Mouse (Mus musculus): ENCODE results near the gene Nat9. TPM values are rescaled to one million over a fixed set of nuclear protein-coding genes. Genes with fewer than 3 reads are reported as not detected.
A peak's percentile ranks its signal among the peaks of the same experiment; 100 is the strongest.

Gene Nat9
- polyA plus RNA-seq, 1 experiment from 2014 or later: 16.6 TPM

DNA sequence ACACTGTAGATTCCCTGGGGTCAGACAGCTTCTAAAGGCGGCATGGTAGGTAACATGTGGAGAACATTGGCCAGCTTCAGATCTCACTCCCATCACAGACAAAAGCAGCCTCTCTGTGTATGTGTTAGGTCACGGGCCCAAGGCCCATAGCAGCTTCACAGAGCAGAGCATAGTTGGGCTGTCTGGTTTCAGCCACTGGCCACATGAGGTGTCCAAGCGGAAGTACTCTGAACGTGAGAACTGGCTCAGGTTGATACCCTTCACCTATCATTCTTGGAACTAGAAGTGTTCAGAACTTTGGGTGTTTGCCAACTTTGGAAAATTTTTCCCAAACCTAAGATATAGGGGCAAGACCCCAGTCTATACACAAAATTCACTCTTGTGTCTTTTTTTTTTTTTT lies 18.2 kb downstream of the Nat9 start:
- Histone ChIP-seq H3K36me3 (replicated peaks) (no peaks in the 10 kb centered on the region), H3K4me2 (no peak overlapping the region), H3K9me3 (no peaks in the 10 kb centered on the region), H3K4me1 (peaks cover 37% of the 10 kb centered on the region), H3K27me3 (peaks cover 53% of the 10 kb centered on the region), H3K9ac (no peak overlapping the region), H3K4me3 (replicated peaks) (no peak overlapping the region), H3K27ac (no peak overlapping the region)
- 89% methylated on average over 4 of the region's 4 CpGs for WGBS
- ATAC-seq (ENCODE audit: low FRiP score): no peak

DNA sequence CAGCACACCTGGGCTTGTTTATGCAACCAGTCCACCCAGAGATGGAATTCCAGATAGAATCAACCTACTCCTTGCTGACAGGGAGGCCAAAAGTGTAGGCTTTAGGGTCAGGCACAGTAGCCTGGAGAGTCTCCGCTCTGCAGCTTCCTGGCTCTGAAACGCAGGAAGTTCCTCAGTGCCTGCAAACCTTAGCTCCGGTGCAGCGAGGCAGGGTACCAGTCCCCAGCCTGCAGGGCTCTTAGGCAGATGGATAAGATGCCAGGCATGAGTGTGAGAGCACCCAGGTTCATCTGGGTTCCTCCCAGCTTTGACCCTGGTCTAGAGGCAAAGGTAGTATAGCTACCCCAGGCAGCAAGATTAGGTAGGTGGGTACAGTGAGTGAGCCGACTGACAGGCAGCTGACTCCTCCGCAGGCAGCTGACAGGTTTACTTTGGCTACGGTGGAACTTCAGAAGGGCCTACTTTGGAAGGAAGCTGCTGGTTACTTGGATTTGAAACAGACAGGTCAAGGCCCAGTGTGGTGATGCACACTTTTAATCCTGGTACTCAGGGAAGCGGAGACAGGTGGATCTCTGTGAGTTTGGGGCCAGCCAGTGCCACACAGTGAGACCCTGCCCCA lies 19.9 kb downstream of the Nat9 start:
- H3K27ac ChIP-seq: no peak overlapping the region
- no peak overlapping the region for H3K4me3 ChIP-seq (replicated peaks)
- peaks cover 48% of the 10 kb centered on the region for H3K27me3 ChIP-seq
- peaks cover 35% of the 10 kb centered on the region for H3K4me1 ChIP-seq
- H3K9ac ChIP-seq: no peak overlapping the region
- ATAC-seq (ENCODE audit: low FRiP score): no peak
- H3K4me2 ChIP-seq: no peak overlapping the region
- H3K9me3 ChIP-seq: no peaks in the 10 kb centered on the region
- no peaks in the 10 kb centered on the region for H3K36me3 ChIP-seq (replicated peaks)
- 88% methylated on average over 8 of the region's 8 CpGs for WGBS

DNA sequence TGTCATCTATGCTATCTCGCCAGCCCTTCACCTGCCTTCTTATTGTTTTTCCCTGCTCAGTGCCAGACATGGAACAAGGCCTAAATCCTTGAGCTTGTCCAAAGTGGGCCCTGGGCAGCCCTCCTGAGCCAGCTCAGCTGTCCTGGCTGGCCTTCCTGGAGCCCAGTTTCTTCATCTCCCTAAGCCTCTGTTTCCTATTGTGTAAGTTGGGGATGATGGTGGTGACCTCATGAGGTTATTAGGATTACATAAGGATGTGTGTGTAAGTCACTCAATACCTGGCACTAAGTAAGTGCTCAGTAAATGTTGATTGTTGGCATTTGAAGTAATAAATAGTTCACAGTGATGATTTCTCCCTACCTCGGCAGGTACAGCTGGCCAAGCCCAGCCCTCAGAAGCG lies 20.9 kb downstream of the Nat9 start:
- no peak for ATAC-seq (ENCODE audit: low FRiP score)
- Histone ChIP-seq H3K27ac (no peak overlapping the region), H3K4me2 (no peak overlapping the region), H3K4me3 (replicated peaks) (no peak overlapping the region), H3K9ac (no peak overlapping the region), H3K9me3 (no peaks in the 10 kb centered on the region), H3K27me3 (peaks cover 48% of the 10 kb centered on the region), H3K36me3 (replicated peaks) (no peaks in the 10 kb centered on the region), H3K4me1 (peaks cover 33% of the 10 kb centered on the region)
- WGBS: 93% methylated on average over 3 of the region's 3 CpGs

DNA sequence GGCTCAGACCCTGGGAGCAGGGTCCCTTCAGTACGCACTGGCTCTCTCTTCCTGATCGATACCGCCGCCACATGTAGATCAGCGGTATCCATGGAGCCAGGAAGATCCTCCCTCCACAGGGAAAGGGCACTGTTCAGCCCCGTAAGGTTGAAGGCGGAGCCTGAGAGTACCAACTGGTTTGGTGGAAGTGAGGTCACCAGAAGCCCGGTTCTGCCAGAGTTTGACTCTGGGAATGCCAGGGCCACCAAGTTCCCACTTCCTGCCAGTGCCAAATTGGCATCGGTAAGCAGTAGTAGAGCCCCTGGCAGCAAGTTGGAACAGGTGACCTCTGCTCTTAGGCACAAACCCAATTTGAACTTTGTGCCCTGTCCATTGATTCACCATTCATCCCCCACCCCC lies 22.7 kb downstream of the Nat9 start:
- Histone ChIP-seq H3K27ac (no peak overlapping the region), H3K4me2 (peak overlapping the region; percentile 82), H3K4me3 (replicated peaks) (peak overlapping the region; percentile 62), H3K9ac (peak overlapping the region; percentile 65; the same call in 1 of the 2 replicates), H3K36me3 (replicated peaks) (no peaks in the 10 kb centered on the region), H3K4me1 (peaks cover 33% of the 10 kb centered on the region), H3K9me3 (no peaks in the 10 kb centered on the region), H3K27me3 (peaks cover 52% of the 10 kb centered on the region)
- ATAC-seq (ENCODE audit: low FRiP score): no peak
- WGBS: 2% methylated on average over 8 of the region's 9 CpGs

DNA sequence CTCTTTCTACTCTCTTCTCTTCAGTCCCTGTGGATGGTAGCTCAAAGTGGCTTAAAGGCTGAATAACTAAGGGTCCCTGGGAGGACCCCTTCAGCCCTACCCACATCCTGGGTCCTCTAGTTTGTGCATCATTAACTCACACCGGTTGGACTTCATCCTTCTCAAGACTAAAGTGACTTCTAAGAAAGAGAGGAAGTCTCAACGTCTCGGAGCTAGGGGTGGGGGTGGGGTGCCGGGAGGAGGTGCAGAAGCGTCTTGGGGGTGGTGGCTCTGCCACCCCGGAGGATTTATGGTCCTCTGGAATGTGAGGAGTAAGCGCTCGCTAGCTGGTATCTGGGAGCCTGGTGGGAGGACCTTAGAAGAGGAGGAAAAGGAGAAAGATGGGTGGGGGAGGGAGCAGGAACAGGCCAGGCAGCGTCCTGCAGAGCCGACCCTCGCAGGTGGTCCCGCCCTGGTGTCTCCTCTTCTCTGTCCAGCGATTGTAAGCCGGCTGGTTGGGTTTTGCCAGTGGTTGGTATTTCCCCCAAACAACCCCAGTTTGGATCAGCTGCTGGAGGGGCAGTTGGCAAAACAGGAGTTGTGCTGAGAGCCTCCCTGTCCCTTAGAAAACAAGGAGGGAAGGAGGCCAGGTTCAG lies 23.2 kb downstream of the Nat9 start:
- Histone ChIP-seq H3K36me3 (replicated peaks) (no peaks in the 10 kb centered on the region), H3K27ac (no peak overlapping the region), H3K4me2 (peak overlapping the region; percentile 82), H3K4me1 (peaks cover 33% of the 10 kb centered on the region), H3K27me3 (peaks cover 55% of the 10 kb centered on the region), H3K4me3 (replicated peaks) (peak overlapping the region; percentile 62), H3K9me3 (no peaks in the 10 kb centered on the region), H3K9ac (peak overlapping the region; percentile 65)
- WGBS: under 1% methylated on average over 14 of the region's 14 CpGs
- no peak for ATAC-seq (ENCODE audit: low FRiP score)

DNA sequence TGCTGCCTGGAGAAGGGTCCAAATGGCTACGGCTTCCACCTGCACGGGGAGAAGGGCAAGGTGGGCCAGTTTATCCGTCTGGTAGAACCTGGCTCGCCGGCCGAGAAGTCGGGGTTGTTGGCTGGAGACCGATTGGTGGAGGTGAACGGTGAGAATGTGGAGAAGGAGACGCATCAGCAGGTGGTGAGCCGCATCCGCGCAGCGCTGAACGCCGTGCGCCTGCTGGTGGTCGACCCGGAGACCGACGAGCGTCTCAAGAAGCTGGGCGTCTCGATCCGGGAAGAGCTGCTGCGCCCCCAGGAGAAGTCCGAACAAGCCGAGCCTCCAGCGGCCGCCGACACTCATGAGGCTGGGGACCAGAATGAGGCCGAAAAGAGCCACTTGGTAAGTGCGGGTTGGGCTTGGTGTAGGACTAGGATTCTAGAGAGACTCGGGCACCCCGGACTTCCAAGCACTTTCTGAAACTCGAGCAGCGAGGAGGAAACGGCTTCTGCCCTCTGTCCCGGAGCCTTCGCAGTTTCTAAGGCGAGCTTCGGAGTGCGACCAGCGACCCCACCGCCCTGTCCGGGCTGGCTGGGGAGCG lies 24.0 kb downstream of the Nat9 start:
- 0% methylated on average over 47 of the region's 47 CpGs for WGBS
- H3K27ac ChIP-seq: no peak overlapping the region

DNA sequence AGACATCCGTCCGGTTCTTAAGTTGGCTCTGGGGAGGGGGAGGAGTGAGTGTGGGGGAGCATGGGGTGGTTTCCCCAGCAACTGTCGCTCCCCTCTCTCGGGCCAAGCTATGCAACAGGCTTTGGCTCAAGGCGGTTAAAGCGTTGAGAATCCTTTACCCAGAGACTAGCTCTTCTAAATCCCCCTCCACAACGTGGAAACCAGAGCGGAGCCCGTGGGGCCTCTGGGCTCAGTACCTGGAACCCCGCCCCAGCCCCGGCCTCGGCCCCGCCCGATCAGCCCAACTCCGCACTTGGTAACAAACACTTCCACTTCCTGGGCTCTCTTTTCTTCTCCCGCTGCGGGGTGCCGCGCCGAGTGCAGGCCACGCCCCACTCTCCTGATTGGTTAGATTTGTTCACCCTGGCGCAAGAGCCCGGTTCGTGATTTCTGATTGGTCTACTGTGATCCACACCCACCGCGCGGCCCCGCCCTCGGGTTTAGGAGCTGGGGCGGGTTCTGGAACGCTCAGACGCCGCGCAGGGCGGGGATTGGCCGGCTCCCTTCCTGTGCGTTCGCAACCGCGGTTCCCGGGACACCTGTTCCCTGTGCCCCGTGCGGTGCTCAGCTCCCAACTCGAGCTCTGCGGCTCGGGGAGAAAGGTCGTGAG lies 24.7 kb downstream of the Nat9 start, which contains the start of gene Slc9a3r1:
Gene Slc9a3r1, plus strand, starts transcription at position 510 of the 649 bp plus-strand sequence.
- H3K27me3 ChIP-seq: peaks cover 53% of the 10 kb centered on the region
- H3K4me1 ChIP-seq: peaks cover 38% of the 10 kb centered on the region
- H3K9ac ChIP-seq: peak within 1 kb of the TSS; percentile 65
- H3K9me3 ChIP-seq: no peaks in the 10 kb centered on the region
- no peaks in the 10 kb centered on the region for H3K36me3 ChIP-seq (replicated peaks)
- ATAC-seq (ENCODE audit: low FRiP score): peak; percentile 97
- under 1% methylated on average over 47 of the region's 47 CpGs for WGBS
- peak within 1 kb of the TSS; percentile 62 for H3K4me3 ChIP-seq (replicated peaks)
- H3K4me2 ChIP-seq: peak within 1 kb of the TSS; percentile 82
- H3K27ac ChIP-seq: 0 out of 2 replicates have a peak within 1 kb of the TSS, but pooled peaks have one; percentile 25

More for the DNA sequence above, 24.0 kb downstream of the Nat9 start:
- no peak; the same call in 1 of the 2 replicates for ATAC-seq (ENCODE audit: low FRiP score)
- peaks cover 53% of the 10 kb centered on the region for H3K27me3 ChIP-seq
- H3K9me3 ChIP-seq: no peaks in the 10 kb centered on the region
- peak overlapping the region; percentile 62 for H3K4me3 ChIP-seq (replicated peaks)
- H3K36me3 ChIP-seq (replicated peaks): no peaks in the 10 kb centered on the region
- H3K9ac ChIP-seq: peak overlapping the region; percentile 65
- peak overlapping the region; percentile 82 for H3K4me2 ChIP-seq
- peaks cover 33% of the 10 kb centered on the region for H3K4me1 ChIP-seq

DNA sequence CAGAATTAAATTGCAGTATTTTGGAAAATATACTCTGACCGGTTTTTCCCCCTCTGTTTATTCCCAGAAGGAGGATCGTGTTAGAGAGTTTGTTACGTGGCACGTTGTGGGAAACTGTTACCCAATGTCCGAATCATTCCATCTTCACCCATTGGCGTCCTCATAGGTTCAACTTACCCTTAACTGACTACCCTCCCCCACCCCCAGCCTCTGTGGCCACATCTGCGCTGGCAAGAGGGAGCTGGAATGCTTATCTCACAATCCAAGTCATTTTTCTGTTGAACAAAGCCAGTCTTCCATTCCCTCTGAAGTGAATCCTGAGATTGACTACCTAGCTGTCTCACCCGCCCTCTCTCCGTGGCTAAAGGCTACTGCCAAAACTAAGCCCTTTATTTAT lies 25.5 kb downstream of the Nat9 start:
- Histone ChIP-seq H3K4me3 (replicated peaks) (peak overlapping the region; percentile 62; the same call in 1 of the 2 replicates), H3K4me1 (peaks cover 42% of the 10 kb centered on the region), H3K4me2 (peak overlapping the region; percentile 82), H3K9ac (no peak overlapping the region), H3K27ac (no peak overlapping the region), H3K27me3 (peaks cover 60% of the 10 kb centered on the region), H3K36me3 (replicated peaks) (no peaks in the 10 kb centered on the region), H3K9me3 (no peaks in the 10 kb centered on the region)
- 26% methylated on average over 9 of the region's 9 CpGs for WGBS
- no peak for ATAC-seq (ENCODE audit: low FRiP score)

DNA sequence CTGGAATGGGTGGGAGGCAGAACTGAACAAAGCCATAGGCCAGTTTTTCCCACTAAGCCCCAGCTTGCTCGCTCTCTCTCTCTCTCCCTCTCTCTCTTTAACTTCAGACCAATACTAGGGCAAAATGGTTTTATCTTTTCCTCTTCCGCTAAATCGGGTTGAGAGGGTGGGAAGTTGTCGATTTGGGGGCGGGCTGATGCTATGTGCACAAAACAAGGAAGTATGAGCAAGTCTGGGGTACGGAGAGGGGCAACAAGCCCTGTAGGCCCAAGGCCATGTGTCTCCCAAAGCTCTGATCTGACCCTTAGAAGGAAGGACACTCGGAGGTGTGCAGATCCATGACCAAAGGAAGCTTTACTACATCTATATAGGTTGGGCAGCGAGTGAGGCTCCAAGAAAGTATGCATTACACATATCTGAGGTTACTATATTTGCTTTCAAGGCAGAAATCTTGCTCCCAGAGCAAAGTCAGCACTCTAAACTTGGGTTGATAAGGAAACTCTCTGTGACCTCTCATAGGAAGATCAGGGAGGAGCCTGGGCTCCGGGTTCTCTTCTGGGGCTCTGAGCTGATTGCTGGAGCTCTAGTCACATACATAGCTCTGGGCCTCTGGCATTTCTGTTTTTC lies 26.0 kb downstream of the Nat9 start:
- H3K36me3 ChIP-seq (replicated peaks): no peaks in the 10 kb centered on the region
- 64% methylated on average over 9 of the region's 9 CpGs for WGBS

DNA sequence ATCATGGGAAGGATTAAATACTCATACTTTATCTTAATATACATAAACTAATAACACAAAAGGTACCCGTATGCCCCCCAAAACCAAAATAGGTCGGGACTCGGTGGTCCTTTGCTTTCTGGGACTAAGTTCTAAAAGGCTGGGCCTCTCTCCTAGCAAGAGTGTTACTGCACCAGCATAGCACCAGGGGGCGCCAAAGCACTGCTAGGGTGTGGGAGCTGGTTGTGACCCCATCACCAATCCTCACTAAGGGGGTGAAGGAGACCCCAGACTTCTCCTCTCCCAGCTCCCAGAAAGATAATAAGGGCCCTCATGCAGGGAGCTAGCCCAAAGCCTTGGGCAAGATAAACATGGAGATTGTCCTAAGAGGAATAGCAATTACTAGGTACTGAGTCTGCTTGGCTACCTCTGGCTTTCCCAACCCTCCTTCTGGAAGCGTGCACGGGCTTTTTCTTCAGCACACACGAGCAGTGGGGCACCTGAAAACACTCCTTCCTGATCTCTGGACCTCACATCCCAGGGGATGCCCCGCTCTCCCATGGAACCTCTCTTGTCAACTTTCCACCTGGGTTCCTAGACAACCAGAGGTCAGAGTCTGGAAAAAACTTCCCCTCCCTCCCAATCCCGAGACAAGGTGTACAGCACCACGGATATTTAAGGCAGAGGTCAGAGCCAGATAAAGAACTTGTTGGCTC lies 26.6 kb downstream of the Nat9 start:
- Histone ChIP-seq H3K4me1 (peaks cover 42% of the 10 kb centered on the region), H3K9ac (no peak overlapping the region), H3K27me3 (peaks cover 68% of the 10 kb centered on the region), H3K4me2 (no peak overlapping the region), H3K9me3 (no peaks in the 10 kb centered on the region), H3K4me3 (replicated peaks) (no peak overlapping the region), H3K36me3 (replicated peaks) (no peaks in the 10 kb centered on the region), H3K27ac (no peak overlapping the region)
- ATAC-seq (ENCODE audit: low FRiP score): no peak
- WGBS: 29% methylated on average over 10 of the region's 10 CpGs

More for the DNA sequence above, 26.0 kb downstream of the Nat9 start:
- H3K9me3 ChIP-seq: no peaks in the 10 kb centered on the region
- H3K9ac ChIP-seq: no peak overlapping the region
- peaks cover 65% of the 10 kb centered on the region for H3K27me3 ChIP-seq
- peaks cover 42% of the 10 kb centered on the region for H3K4me1 ChIP-seq
- ATAC-seq (ENCODE audit: low FRiP score): no peak
- H3K27ac ChIP-seq: no peak overlapping the region
- no peak overlapping the region for H3K4me2 ChIP-seq
- no peak overlapping the region for H3K4me3 ChIP-seq (replicated peaks)

DNA sequence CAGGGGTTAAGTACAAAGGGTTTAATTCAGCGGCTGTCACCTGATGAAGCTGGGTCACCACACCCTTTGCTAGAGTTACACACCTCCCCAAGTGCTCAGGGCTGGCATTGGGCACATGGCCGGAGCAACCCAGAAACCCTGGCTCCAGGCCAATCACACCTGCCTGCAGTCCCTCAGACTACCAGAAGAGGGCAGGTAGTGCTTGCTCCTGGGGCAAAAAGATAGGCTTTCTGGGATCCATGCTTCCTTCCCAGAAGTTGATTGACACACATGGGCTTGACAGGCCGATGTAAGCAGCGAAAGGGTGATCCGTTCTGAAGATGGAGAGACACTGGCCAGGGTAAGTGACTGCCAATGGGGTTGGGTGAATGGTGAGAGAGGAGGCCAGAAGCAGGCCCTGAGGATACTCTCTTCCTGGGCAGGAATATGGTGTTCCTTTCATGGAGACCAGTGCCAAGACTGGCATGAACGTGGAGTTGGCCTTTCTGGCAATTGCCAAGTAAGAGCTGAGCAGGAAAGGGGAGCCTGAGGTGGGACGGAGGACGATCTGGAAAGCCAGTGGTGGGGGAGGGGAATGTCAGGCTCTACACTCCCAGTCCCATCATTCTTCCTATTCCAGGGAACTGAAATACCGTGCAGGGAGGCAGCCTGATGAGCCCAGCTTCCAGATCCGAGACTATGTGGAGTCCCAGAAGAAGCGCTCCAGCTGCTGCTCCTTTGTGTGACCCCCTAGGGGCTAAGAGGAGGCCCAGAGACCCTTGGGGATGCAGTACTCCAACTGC lies 27.5 kb downstream of the Nat9 start:
- ATAC-seq (ENCODE audit: low FRiP score): no peak
- WGBS: 48% methylated on average over 11 of the region's 11 CpGs
- H3K9me3 ChIP-seq: no peaks in the 10 kb centered on the region
- no peaks in the 10 kb centered on the region for H3K36me3 ChIP-seq (replicated peaks)
- H3K9ac ChIP-seq: no peak overlapping the region
- H3K4me2 ChIP-seq: no peak overlapping the region
- H3K27me3 ChIP-seq: peaks cover 69% of the 10 kb centered on the region
- peaks cover 38% of the 10 kb centered on the region for H3K4me1 ChIP-seq
- H3K27ac ChIP-seq: no peak overlapping the region
- H3K4me3 ChIP-seq (replicated peaks): no peak overlapping the region
